Mouse (Mus musculus): ENCODE results near the gene Slc46a3.

- TF ChIP-seq CTCF (IDR thresholded peaks at IDR 0.05; ENCODE audit: control insufficient read depth, insufficient read depth, insufficient replicate concordance, low read depth, low read length) (no peak), POLR2A (IDR thresholded peaks at IDR 0.05; ENCODE audit: control insufficient read depth, low read depth, low read length) (no peak)
These were observed 34.6 kb downstream of the Slc46a3 start for GRCm38 (mm10) chr5:147860076-147860448.

Measured in testis, adult 2 months (tissue).